Mouse (Mus musculus): ENCODE measurements around the gene Ndufb10.

- no peak for TF ChIP-seq POLR2A (IDR thresholded peaks at IDR 0.05; ENCODE audit: insufficient read depth, low read depth, low read length)
- TF ChIP-seq CTCF (IDR thresholded peaks at IDR 0.05): no peak
- TF ChIP-seq EP300 (IDR thresholded peaks at IDR 0.05; ENCODE audit: insufficient read depth, low read depth, low read length): no peak
Measured at GRCm38 (mm10) chr17:24707801-24708425, 16.4 kb downstream of the Ndufb10 start.
